Mouse (Mus musculus) neural tube, embryonic 11.5 days (tissue): ENCODE results near the gene Elf2. TPM values are rescaled to one million over a fixed set of nuclear protein-coding genes. Genes with fewer than 3 reads are reported as not detected.

ENCODE experiments used
- ATAC-seq: fragments of 200-750 bp; cut with Nextera tagmentation; 2 replicates; pipeline ENCODE4 v1.8.0; 2017; ENCODE audit warnings: moderate number of reproducible peaks, mild to moderate bottlenecking, moderate TSS enrichment, moderate library complexity; ENCODE audit not compliant: insufficient read depth, low FRiP score, low TSS enrichment
- DNase-seq: peaks from one replicate; pipeline ENCODE4 v3.0.0-alpha.2; 2015; ENCODE audit warnings: low spot score
- H3K27ac ChIP-seq: fragments of 300-500 bp; sonication (generic); 2 replicates; pipeline ENCODE4 v1.5.1; 2014; ENCODE audit warnings: low read depth, mild to moderate bottlenecking, low read length
- H3K27me3 ChIP-seq: fragments of 300-500 bp; sonication (generic); 2 replicates; pipeline ENCODE4 v1.6.1; 2014; ENCODE audit warnings: mild to moderate bottlenecking, low read length, mixed read lengths; ENCODE audit not compliant: control insufficient read depth, insufficient read depth
- H3K36me3 ChIP-seq: fragments of 300-500 bp; sonication (generic); 2 replicates; pipeline ENCODE4 v1.6.1; 2014; ENCODE audit warnings: mild to moderate bottlenecking, low read length, moderate library complexity, mixed read lengths; ENCODE audit not compliant: control insufficient read depth, insufficient read depth
- H3K4me1 ChIP-seq: fragments of 300-500 bp; sonication (generic); 2 replicates; pipeline ENCODE4 v1.6.1; 2014; ENCODE audit warnings: low read length, mixed read lengths; ENCODE audit not compliant: control insufficient read depth, insufficient read depth
- H3K4me2 ChIP-seq: fragments of 300-500 bp; sonication (generic); 2 replicates; pipeline ENCODE4 v1.6.1; 2014; ENCODE audit warnings: low read depth, mild to moderate bottlenecking, moderate library complexity
- H3K4me3 ChIP-seq: fragments of 300-500 bp; sonication (generic); 2 replicates; pipeline ENCODE4 v1.5.1; 2014; ENCODE audit warnings: low read depth, low read length
- H3K9ac ChIP-seq: fragments of 300-500 bp; sonication (generic); 2 replicates; pipeline ENCODE4 v1.6.1; 2014; ENCODE audit warnings: mild to moderate bottlenecking, low read length
- H3K9me3 ChIP-seq: fragments of 300-500 bp; sonication (generic); 2 replicates; pipeline ENCODE4 v1.6.1; 2016; ENCODE audit warnings: low read length; ENCODE audit not compliant: control insufficient read depth
- WGBS: fragments of 180-500 bp; shearing (Covaris S2); extraction: QIAGEN DNeasy Blood & Tissue Kit; methylation state at CpG from one replicate; pipeline ENCODE4 v1.1.7; 2014; 5-methylcytosine and 5-hydroxymethylcytosine counted together
- polyA plus RNA-seq: library from polyadenylated mRNA; unstranded; fragments of >200 nt; fragmentation: Nextera tagmentation; extraction: Ambion mirVana; gene quantifications from 2 replicates; pipeline ENCODE4 v1.2.1, GENCODE M21; 2014

Gene Elf2
- polyA plus RNA-seq, 1 experiment from 2014 or later: 47.3 TPM

DNA sequence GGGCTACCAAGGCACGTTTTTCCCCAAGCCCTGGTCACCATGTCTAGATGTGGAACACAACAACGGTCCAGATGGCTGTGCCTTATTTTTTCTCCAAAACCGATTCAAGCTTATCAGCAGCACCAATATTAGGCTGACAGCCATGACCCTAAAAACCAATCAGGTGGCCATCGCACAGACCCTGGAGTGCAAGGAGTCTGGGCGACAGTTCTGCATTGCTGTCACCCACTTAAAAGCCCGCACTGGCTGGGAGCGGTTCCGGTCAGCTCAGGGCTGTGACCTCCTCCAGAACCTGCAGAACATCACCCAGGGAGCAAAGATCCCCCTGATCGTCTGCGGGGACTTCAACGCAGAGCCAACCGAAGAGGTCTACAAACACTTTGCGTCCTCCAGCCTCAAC, 90.6 kb downstream of the Elf2 start:
- H3K27ac ChIP-seq: no peak overlapping the region
- no peak overlapping the region for H3K4me3 ChIP-seq
- 95% methylated on average over 13 of the region's 13 CpGs for WGBS
- H3K36me3 ChIP-seq: no peaks in the 10 kb centered on the region; the same call in 1 of the 2 replicates
- H3K9ac ChIP-seq: no peak overlapping the region
- no peak for DNase-seq
- no peaks in the 10 kb centered on the region for H3K27me3 ChIP-seq
- H3K9me3 ChIP-seq: no peaks in the 10 kb centered on the region
- H3K4me2 ChIP-seq: no peak overlapping the region
- ATAC-seq: no peak
- no peaks in the 10 kb centered on the region for H3K4me1 ChIP-seq

DNA sequence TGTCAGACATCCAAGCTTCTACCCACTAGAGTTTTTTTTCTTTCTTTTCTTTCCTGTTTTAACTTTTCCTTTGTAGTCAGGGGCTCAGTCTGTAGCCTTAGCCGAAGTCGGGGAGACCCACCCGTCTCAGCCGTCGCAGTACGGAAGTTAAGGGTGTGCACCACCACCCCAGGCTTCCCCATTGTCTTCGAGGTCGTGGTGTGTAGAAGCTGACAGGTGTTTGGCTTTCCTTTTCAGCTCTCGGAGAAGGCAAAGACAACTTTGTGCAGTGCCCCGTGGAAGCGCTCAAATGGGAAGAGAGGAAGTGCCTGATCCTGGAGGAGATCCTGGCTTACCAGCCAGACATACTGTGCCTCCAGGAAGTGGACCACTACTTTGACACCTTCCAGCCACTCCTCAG, 91.0 kb downstream of the Elf2 start:
- Histone ChIP-seq H3K4me3 (no peak overlapping the region), H3K9ac (no peak overlapping the region), H3K27ac (no peak overlapping the region), H3K36me3 (no peaks in the 10 kb centered on the region; the same call in 1 of the 2 replicates), H3K4me2 (no peak overlapping the region), H3K9me3 (no peaks in the 10 kb centered on the region), H3K4me1 (no peaks in the 10 kb centered on the region), H3K27me3 (no peaks in the 10 kb centered on the region)
- WGBS: 91% methylated on average over 11 of the region's 11 CpGs
- ATAC-seq: no peak
- no peak for DNase-seq

DNA sequence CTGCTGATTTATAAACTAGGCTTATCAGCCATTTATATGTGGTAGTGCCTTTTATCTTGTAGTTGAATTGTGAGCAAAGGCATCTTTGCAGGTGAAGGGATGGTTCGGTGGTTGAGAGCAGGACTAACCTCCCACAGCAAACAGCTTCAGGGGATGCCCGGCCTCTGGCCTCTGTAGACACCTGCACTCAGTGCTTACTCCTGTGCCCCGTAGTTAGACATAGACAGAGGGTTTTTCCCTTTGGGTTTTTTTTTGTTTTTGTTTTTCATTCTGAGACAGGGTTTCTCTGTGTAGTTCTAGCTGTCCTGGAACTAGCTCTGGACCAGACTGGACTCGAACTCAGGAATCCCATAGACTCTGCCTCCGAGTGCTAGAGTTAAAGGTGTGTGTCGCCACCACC, 91.9 kb downstream of the Elf2 start:
- no peak overlapping the region for H3K9ac ChIP-seq
- H3K27me3 ChIP-seq: no peaks in the 10 kb centered on the region
- H3K4me1 ChIP-seq: no peaks in the 10 kb centered on the region
- no peaks in the 10 kb centered on the region; the same call in 1 of the 2 replicates for H3K36me3 ChIP-seq
- DNase-seq: no peak
- H3K27ac ChIP-seq: no peak overlapping the region
- no peak overlapping the region for H3K4me3 ChIP-seq
- no peak overlapping the region for H3K4me2 ChIP-seq
- no peak for ATAC-seq
- no peaks in the 10 kb centered on the region for H3K9me3 ChIP-seq
- WGBS: 96% methylated on average over 6 of the region's 6 CpGs

DNA sequence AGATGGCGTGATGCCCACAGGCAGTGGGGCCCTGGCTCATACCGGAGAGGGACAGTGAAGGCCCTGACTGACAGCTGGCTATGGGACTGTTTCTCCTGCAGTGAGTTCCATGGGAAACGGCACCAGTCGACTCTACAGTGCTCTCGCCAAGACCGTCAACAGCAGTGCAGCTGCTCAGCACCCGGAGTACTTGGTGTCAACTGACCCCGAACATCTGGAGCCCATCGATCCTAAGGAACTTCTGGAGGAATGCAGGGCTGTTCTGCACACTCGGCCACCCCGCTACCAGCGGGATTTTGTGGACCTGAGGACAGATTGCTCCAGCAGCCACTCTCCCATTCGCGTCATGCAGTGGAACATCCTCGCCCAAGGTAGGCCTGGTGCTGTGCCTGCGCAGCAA, 92.8 kb downstream of the Elf2 start:
- DNase-seq: peak; percentile 26
- WGBS: 78% methylated on average over 16 of the region's 16 CpGs
- no peaks in the 10 kb centered on the region; the same call in 1 of the 2 replicates for H3K36me3 ChIP-seq

DNA sequence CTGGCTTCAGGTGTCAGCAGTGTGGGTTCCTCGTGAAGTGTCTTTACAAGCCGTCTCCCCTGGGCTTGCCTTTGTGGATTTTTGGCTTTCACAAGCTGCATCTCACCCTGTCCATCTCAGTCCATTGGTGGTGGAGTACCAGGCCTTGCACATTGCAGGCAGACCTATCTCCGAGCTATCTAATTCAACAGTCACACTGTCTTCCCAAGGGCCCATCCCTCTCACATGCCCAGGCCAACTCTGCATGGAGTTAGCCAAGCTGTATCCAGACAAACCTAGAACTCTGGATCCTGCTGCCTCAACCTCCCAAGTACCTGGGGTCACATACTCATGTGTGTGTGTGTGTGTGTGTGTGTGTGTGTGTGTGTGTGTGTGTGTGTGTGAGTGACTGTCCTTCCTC, 100.9 kb downstream of the Elf2 start:
- Histone ChIP-seq H3K4me1 (no peaks in the 10 kb centered on the region), H3K36me3 (no peaks in the 10 kb centered on the region), H3K27ac (no peak overlapping the region), H3K9ac (no peak overlapping the region), H3K4me3 (no peak overlapping the region), H3K9me3 (no peaks in the 10 kb centered on the region), H3K27me3 (no peaks in the 10 kb centered on the region), H3K4me2 (no peak overlapping the region)
- no peak for ATAC-seq
- 92% methylated on average over 3 of the region's 3 CpGs for WGBS
- no peak for DNase-seq

More for the DNA sequence above, 92.8 kb downstream of the Elf2 start:
- H3K27me3 ChIP-seq: no peaks in the 10 kb centered on the region
- H3K27ac ChIP-seq: no peak overlapping the region
- H3K4me3 ChIP-seq: no peak overlapping the region
- no peak for ATAC-seq
- H3K4me1 ChIP-seq: no peaks in the 10 kb centered on the region
- H3K4me2 ChIP-seq: no peak overlapping the region
- no peak overlapping the region for H3K9ac ChIP-seq
- H3K9me3 ChIP-seq: no peaks in the 10 kb centered on the region

DNA sequence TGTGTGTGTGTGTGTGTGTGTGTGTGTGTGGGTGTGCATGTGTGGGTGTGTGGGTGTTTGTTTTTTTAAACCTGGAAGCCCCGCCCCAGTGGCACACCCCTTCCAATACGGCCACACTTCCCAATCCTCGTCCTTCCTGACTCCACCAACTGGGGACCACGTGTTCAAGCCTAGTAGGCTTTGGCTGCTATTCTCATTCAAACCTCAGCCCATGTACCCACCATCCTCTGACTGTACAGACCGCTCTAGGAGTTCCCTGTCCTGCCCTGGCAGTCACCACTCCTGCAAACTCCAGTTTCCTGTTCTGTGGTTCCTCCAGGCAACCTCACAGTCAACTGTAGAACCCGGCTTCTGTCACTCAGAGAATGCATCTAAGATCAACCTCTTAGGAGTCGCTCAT, 101.9 kb downstream of the Elf2 start:
- no peak overlapping the region for H3K9ac ChIP-seq
- DNase-seq (no peak), ATAC-seq (no peak)
- no peaks in the 10 kb centered on the region for H3K36me3 ChIP-seq
- H3K4me1 ChIP-seq: no peaks in the 10 kb centered on the region
- 91% methylated on average over 7 of the region's 7 CpGs for WGBS
- no peak overlapping the region for H3K4me3 ChIP-seq
- no peaks in the 10 kb centered on the region for H3K9me3 ChIP-seq
- no peak overlapping the region for H3K4me2 ChIP-seq
- no peak overlapping the region for H3K27ac ChIP-seq
- H3K27me3 ChIP-seq: no peaks in the 10 kb centered on the region

DNA sequence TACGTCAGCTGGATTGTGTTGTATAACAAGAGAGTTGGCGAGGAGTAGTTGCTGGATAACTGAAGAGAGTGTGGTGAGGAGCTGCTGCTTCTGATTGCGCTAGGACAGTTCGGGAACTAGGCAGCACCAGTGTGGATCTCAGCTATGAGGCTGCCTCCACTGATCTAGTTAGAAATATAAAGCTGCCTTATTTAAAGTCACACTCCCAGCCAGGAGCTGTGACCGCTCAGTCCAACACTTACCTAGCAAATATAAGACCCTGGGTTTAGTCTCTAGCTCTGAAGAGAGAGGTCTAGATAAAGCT, 105.8 kb downstream of the Elf2 start:
- Histone ChIP-seq H3K4me1 (no peaks in the 10 kb centered on the region), H3K27me3 (no peaks in the 10 kb centered on the region), H3K9ac (no peak overlapping the region), H3K9me3 (no peaks in the 10 kb centered on the region), H3K4me2 (no peak overlapping the region; the same call in 1 of the 2 replicates), H3K4me3 (no peak overlapping the region), H3K36me3 (no peaks in the 10 kb centered on the region), H3K27ac (no peak overlapping the region)
- DNase-seq (no peak), ATAC-seq (peak; percentile 46; the same call in 1 of the 2 replicates)
- 91% methylated on average over 5 of the region's 5 CpGs for whole genome bisulfite sequencing

DNA sequence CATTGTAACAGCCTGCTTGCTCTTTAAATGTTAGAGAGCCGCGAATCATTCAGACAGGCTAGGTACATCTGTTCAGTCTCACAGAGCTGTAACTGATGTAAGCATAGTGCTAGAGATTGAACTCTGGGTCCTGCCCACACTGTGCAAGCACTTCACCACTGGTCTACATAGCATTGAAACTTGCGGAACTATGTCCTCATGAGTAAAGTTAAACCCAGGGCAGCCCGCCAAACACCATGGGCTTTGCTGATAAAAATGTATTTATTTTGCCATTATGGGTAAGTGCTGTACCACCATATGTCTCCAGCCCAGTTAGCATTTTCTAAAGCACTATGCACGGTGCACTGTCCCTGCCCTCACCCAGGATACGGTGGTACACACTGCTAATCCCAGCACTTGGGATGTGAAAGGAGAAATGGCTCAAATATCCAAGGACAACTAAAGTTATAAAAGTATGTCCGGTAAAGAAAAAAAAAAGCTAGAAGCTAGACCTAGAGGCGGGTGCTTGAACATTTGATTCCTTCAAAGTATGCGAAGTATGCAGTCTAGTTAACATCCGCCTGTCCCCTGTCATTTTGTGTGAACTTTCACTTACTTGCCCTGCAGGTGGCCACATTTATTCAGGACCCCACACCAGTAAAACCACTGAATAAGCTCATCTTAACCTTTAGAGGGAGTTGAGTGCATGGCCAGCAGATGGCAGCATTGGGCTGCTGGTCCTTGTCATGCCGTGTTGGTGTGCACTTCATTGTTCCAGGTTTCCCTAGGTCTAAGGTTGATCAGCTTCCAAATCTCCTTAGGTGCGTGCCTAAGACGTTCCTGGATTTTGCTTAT, 106.3 kb downstream of the Elf2 start:
- Histone ChIP-seq H3K9ac (no peak overlapping the region), H3K27me3 (no peaks in the 10 kb centered on the region), H3K4me3 (no peak overlapping the region), H3K4me1 (no peaks in the 10 kb centered on the region), H3K27ac (no peak overlapping the region), H3K36me3 (no peaks in the 10 kb centered on the region), H3K4me2 (no peak overlapping the region; the same call in 1 of the 2 replicates), H3K9me3 (no peaks in the 10 kb centered on the region)
- DNase-seq: peak; percentile 88
- peak; percentile 75 for ATAC-seq
- 60% methylated on average over 13 of the region's 13 CpGs for WGBS

DNA sequence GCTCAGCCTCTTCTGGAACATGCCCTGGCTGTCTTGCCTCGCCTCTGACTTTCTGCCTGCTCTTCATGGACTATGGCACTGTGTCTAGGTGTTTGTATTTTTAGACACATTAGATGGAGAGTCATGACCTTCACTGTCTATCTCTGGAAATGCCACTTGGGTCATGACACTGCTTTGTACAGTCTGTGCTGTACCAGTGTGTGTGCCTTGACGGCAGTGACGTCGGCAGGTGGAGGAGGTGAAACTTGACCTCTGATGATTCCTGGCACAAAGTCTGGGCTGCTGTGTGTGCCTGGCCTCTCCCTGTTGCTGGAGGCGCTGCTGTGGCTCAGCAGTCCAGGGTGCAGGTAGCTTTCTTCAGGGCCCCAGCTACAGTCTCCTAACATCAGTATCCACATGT, 107.0 kb downstream of the Elf2 start:
- Histone ChIP-seq H3K4me2 (no peak overlapping the region), H3K4me3 (no peak overlapping the region), H3K27me3 (no peaks in the 10 kb centered on the region), H3K4me1 (no peaks in the 10 kb centered on the region), H3K36me3 (no peaks in the 10 kb centered on the region), H3K27ac (no peak overlapping the region), H3K9ac (no peak overlapping the region), H3K9me3 (no peaks in the 10 kb centered on the region)
- DNase-seq (no peak), ATAC-seq (no peak)
- 72% methylated on average over 5 of the region's 5 CpGs for WGBS
